Mouse (Mus musculus) Muller cell, postnatal 12 days (primary cell): ENCODE data around the gene Sigirr.

Experiments
- DNase-seq: peaks from one replicate; pipeline ENCODE4 v3.0.0-alpha.2; 2015; ENCODE audit errors: inconsistent ontology term

The Sigirr gene

DNA sequence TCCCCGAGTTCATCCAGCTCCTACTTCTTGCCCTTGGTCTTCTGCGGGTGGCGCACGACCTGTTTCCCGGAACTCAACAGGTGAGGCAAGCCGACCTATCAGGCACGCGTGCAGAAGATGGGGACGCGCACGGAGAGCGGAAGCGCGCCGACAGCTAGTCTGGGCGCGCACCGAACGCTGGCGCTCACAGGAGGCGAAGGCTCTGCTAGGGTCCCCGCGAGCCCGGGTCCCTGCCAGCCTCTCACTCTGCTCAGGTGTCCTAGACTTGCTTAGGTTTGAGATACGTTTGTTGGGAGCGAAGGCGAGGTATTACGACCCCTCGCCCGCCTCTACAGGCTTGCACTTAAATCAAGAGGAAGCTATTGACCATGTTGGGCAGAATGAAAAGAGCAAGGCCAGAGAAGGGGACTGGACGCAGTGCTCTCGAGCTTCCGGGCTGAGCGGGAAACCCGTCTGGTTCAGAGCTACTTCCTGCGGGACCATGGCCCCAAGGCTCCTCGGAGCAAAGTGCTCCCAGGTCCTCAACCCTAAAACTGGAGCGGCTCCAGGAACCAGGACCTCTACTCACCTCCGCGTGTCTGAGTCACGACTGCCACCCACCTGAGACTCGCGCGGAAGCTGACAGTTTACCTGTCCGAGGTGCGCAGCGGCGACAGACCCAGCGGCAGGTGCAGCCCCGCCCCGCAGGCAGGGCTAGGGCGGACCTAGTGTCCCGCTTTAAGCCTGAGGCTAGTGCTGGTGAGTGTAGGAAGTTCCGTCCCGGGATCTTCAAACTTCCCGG is at the start of gene Sigirr:
Gene Sigirr (minus strand): TSS at position 662 of the 781 bp plus-strand sequence.
- DNase-seq: peak; percentile 36

DNA sequence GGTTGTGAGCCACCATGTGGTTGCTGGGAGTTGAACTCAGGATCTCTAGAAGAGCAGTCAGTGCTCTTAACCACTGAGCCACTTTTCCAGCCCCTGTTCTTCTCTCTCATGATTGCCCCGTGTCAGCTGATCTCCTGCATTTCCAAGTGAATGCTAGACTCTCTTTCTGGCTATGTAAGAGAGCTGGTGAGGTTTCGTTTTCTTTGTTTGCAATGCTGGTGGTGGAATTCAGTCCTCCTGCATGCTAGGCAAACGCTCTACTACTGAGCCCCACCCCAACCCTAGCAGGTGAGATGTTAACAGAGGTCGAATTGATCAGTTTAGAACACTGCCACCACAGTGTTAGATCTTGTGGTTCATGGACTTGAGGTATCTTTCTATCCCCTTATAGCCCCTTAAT is 48.3 kb upstream of the Sigirr start:
- no peak for DNase-seq

DNA sequence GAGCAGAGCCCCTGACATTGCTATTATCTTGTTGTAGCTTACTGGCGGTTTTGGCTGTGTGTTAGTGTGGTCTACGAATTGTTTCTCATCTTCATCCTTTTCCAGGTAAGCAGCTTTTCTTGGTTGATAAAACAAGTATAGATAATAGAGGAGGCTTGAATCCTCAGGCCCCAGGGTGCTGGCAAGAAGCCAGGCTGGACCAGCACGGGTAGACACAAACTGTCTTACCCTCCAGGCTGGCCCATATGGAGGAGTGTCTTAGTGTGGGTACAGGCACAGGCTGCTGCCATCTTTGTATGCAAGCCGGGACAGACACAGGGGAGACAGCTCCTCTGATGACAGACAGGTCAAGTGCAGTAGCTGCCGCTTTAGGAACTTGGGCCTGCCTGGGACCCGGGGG is 46.7 kb upstream of the Sigirr start:
- DNase-seq: no peak

DNA sequence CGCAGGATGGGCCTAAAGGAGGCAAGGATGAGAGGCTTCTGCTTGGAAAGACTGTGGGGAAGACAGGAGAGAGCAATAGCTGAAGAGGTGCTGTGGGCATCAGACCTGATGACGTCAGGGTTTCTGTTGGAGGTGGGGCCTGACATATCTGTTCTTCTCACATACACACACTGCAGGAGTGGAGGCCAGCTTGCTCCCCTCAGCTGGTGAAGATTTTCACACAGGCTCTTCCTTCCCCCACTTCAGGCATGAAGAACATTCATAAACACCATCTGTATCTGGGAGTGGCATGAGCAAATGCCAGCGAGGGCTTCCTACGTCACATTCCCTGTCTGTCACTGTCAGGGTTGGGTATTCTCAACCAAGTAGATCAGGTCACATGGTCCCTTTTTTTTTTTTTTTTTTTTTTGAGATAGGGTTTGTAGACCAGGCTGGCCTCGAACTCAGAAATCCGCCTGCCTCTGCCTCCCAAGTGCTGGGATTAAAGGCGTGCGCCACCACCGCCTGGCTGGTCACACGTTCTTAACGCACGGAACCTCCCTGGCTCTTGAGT is 45.7 kb upstream of the Sigirr start:
- DNase-seq: no peak

- no peak for DNase-seq
Measured at GRCm38 (mm10) chr7:141145403-141145802, 45.0 kb upstream of the Sigirr start.

- DNase-seq: no peak
Measured at GRCm38 (mm10) chr7:141144650-141145049, 44.3 kb upstream of the Sigirr start.

GRCm38 (mm10) chr7:141143861-141144260 is 43.5 kb upstream of the Sigirr start:
- no peak for DNase-seq

GRCm38 (mm10) chr7:141143112-141143511 is 42.7 kb upstream of the Sigirr start:
- no peak for DNase-seq

DNA sequence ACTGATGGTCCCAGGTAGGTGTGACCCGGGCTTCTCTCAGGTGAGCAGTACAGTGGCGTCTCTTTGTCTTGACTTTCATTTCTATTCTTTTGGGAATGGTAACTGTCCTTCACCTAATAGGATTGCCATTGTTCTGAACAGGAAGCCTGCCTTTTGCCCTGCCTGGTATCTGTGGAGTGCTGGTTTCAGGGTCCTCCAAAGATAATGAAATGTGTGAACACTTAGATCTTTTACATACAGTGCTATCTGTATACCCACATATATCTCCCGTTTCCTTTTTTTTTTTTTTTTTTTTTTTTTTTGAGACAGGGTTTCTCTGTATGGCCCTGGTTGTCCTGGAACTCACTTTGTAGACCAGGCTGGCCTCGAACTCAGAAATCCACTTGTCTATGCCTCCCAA is 41.0 kb upstream of the Sigirr start:
- no peak for DNase-seq

DNA sequence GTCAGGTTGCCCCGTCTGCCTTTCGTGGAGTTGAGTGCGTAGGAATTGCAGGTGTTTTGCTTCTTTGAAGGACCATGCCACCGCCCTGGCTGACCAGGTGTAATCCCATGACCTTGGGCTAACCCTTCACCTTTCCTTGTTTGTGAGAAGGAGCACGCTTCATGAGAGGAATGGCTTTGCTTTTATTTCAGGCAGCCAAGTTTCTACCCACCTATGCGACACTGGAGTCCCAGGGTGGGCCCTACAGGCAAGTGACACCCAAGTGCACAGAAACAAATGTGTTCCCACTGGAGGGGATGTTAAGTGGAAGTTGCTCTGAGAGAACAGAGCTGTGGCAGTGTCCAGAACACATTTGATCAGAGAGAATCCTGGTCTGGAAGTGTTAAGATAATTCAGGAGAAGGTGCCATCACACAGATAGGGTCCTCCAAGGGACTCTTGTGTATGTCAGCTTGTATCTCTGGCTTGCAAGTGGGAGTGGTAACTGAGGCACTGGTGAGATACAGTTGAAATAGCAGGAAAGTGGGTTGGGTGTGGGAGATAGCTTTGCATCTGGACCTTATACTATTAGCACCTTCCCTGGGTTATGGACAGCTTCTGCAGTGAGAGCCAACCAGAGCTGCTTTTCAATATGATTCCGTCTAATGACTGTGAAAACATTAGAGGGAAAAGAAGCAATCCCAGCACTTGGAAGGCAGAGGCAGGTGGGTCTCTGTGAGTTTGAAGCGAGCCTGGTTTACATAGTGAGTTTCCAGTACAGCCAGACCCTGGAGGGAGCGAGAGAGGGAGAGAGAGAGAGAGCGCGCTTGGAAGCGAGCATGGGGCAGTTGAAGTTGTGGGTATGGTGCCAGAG is 31.8 kb upstream of the Sigirr start:
- no peak for DNase-seq

GRCm38 (mm10) chr7:141131024-141131820 is 30.9 kb upstream of the Sigirr start:
- peak; percentile 93 for DNase-seq

- no peak for DNase-seq
Measured at GRCm38 (mm10) chr7:141123517-141123856, 23.1 kb upstream of the Sigirr start.

GRCm38 (mm10) chr7:141122689-141123516 is 22.5 kb upstream of the Sigirr start:
- DNase-seq: peak; percentile 97

- DNase-seq: no peak
Measured at GRCm38 (mm10) chr7:141122245-141122644, 21.9 kb upstream of the Sigirr start, which contains the start of gene Ptdss2. Ptdss2 (plus strand) TSS chr7:141122382.

DNA sequence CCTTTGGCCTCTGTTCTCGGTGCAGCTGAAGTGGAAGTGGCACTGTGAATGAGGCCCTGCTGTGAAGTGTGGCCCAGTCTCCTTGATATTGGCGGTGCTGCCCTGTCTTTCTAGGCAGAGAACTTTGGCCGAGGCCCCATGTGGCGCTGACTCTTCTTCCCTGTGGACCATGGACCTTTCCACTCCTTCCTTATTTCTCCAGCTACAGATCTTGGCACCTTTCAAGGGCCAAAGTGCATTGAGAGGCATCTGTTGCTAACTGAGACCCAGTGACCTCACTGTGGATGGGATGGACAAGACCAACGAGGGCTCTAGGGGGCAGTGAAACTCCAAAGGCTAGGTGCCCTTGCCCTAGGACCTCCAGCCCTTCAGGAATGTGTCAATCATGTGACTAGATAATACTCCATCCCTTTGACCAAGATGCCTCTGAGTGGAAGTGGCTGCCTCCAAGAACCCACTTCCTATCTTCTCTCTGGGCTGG is 20.7 kb upstream of the Sigirr start:
- no peak for DNase-seq

DNA sequence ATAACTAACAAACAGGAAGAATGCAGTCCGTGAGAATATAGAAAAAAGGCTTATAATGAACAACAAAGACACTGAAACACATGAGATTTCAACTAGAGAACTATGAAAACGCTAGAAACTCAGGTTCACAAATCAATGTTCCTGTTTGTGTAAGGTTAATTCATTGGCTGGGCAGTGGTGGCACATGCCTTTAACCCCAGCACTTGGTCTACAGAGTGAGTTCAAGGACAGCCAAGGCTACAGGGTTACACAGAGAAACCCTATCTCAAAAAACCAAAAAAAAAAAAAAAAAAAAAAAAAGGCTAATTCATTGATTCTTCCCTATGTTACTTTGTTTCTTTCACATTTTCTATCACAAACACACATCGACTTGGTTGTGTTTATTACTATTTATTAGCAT is 20.2 kb upstream of the Sigirr start:
- DNase-seq: no peak

GRCm38 (mm10) chr7:141119487-141119886 is 19.1 kb upstream of the Sigirr start:
- DNase-seq: no peak

DNA sequence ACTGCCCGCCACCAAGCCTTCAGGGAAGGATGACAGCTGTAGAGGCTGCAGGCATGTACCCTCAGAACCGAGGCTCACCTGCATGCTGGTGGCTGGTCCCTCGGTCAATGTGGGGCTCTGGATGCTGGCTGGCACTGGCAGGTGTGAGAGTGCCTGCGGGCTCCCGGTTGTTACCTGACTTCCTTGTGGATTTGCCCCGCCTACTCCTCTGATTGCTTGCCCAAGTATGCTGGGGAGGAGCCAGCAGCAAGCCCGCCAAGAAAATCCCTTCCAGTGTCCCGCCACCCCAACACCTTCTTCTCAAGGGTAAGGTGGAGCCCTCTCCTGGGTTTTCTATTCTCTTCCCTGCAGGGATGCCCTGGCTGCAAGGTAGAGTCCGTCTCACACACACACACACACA is 17.3 kb upstream of the Sigirr start, which contains the start of gene Ano9:
Gene Ano9 (minus strand): TSS at position 171 of the 400 bp plus-strand sequence.
- no peak for DNase-seq

DNA sequence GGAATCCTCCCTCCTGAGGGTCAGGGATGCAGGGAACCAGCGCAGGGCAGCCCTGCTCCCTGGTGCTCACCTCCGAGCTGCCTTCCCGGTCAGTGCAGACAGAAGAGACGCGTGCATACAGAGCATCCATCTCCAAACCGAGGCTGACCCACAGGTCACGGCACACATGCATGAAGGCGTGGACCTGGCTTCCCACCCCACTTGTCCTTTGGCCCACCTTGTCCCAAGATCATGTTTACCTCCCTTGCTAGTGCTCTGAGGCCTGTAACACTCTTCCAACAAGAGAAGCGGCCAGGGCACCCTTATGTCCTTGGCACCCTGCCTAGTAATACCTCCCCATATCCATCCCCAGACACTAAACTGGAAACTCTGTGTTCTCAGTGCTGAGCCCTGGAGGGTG is 15.5 kb upstream of the Sigirr start:
- no peak for DNase-seq

DNA sequence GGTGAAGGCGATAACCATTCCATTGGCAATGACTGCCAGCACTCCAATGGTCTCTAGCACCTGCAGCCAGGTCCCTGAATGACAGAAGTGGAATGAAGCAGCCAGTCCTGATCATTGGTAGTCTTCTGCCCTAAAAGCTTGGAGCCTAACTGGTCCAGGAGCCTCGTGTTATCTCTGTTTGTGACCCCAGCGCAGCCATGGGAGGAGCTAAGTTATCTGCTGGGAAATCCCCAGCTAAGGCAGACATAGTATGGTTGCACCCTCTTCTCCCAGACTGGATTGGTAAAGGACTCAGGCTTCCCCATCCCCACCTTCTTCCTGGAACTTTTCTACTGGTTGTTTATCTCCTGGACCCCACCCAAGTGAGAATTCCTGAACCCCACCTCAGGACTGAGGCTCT is 2.8 kb upstream of the Sigirr start:
- DNase-seq: no peak

GRCm38 (mm10) chr7:141097177-141097576 is 3.2 kb downstream of the Sigirr start:
- no peak for DNase-seq
